Mouse (Mus musculus) limb, embryonic 14.5 days (tissue): ENCODE measurements at regions not wholly inside any gene's neighbourhood (a gene's known extent, or its start where the extent isn't known, plus 50 kb on each side); places are given as distances from the start of the nearest gene placed in this dataset.
A peak's percentile ranks its signal among the peaks of the same experiment; 100 is the strongest.

ENCODE experiments used
- ATAC-seq: fragments of 200-750 bp; cut with Nextera tagmentation; 2 replicates; pipeline ENCODE4 v1.8.0; 2017; ENCODE audit warnings: low read depth, moderate number of reproducible peaks, moderate TSS enrichment; ENCODE audit not compliant: low FRiP score
- DNase-seq: peaks from one replicate; pipeline ENCODE4 v3.0.0-alpha.2; 2015; ENCODE audit warnings: low spot score
- H3K27ac ChIP-seq: fragments of 300-500 bp; sonication (generic); replicated peaks from 2 replicates; pipeline ENCODE4 v1.5.1; 2014; ENCODE audit warnings: low read depth, mild to moderate bottlenecking, low read length, moderate library complexity, mixed read lengths
- H3K27me3 ChIP-seq: fragments of 300-500 bp; sonication (generic); 2 replicates; pipeline ENCODE4 v1.6.1; 2014; ENCODE audit warnings: low read length, mixed read lengths; ENCODE audit not compliant: control insufficient read depth, insufficient read depth
- H3K36me3 ChIP-seq: fragments of 300-500 bp; sonication (generic); 2 replicates; pipeline ENCODE4 v1.6.1; 2014; ENCODE audit warnings: mild to moderate bottlenecking, low read length, moderate library complexity, mixed read lengths; ENCODE audit not compliant: control insufficient read depth, insufficient read depth
- H3K4me1 ChIP-seq: fragments of 300-500 bp; sonication (generic); 2 replicates; pipeline ENCODE4 v1.6.1; 2014; ENCODE audit warnings: antibody characterized with exemption, low read length, mixed read lengths; ENCODE audit not compliant: control insufficient read depth, insufficient read depth
- H3K4me2 ChIP-seq: fragments of 300-500 bp; sonication (generic); replicated peaks from 2 replicates; pipeline ENCODE4 v1.6.1; 2014; ENCODE audit warnings: low read depth, mild to moderate bottlenecking, low read length, moderate library complexity; ENCODE audit not compliant: severe bottlenecking
- H3K4me3 ChIP-seq: fragments of 300-500 bp; sonication (generic); replicated peaks from 2 replicates; pipeline ENCODE4 v1.5.1; 2014; ENCODE audit warnings: low read length
- H3K9ac ChIP-seq: fragments of 300-500 bp; sonication (generic); 2 replicates; pipeline ENCODE4 v1.6.1; 2014; ENCODE audit warnings: mild to moderate bottlenecking, low read depth, low read length, moderate library complexity; ENCODE audit not compliant: severe bottlenecking
- H3K9me3 ChIP-seq: fragments of 300-500 bp; sonication (generic); 2 replicates; pipeline ENCODE4 v1.6.1; 2016; ENCODE audit warnings: low read length; ENCODE audit not compliant: control insufficient read depth
- POLR2A ChIP-seq: fragments of 200-500 bp; IDR thresholded peaks from 2 replicates; pipeline ENCODE4 v1.8.0; 2012; ENCODE audit warnings: inconsistent platforms, mild to moderate bottlenecking, moderate library complexity, borderline replicate concordance; ENCODE audit not compliant: insufficient read depth, insufficient read length; ENCODE audit errors: extremely low read depth
- WGBS: fragments of 180-500 bp; shearing (Covaris S2); extraction: QIAGEN DNeasy Blood & Tissue Kit; methylation state at CpG from one replicate; pipeline ENCODE4 v1.1.7; 2014; 5-methylcytosine and 5-hydroxymethylcytosine counted together

GRCm38 (mm10) chr13:72355821-72356220 lies 272.8 kb upstream of the Irx2 start:
- 61% methylated on average over 3 of the region's 3 CpGs for WGBS
- no peaks in the 10 kb centered on the region for H3K9me3 ChIP-seq
- no peak for ATAC-seq

GRCm38 (mm10) chr13:72358243-72358904 lies 270.2 kb upstream of the Irx2 start:
- ATAC-seq: no peak
- Histone ChIP-seq H3K4me3 (no peak overlapping the region), H3K4me2 (no peak overlapping the region), H3K9me3 (no peaks in the 10 kb centered on the region), H3K27me3 (peaks cover 12% of the 10 kb centered on the region; the same call in 1 of the 2 replicates), H3K4me1 (no peaks in the 10 kb centered on the region), H3K36me3 (no peaks in the 10 kb centered on the region), H3K9ac (no peak overlapping the region), H3K27ac (no peak overlapping the region)
- TF ChIP-seq POLR2A: no peak
- 41% methylated on average over 8 of the region's 8 CpGs for WGBS
- DNase-seq: no peak

More at GRCm38 (mm10) chr13:72355821-72356220, 272.8 kb upstream of the Irx2 start:
- Histone ChIP-seq H3K4me2 (no peak overlapping the region), H3K4me1 (no peaks in the 10 kb centered on the region), H3K27ac (no peak overlapping the region), H3K36me3 (no peaks in the 10 kb centered on the region), H3K27me3 (no peaks in the 10 kb centered on the region), H3K9ac (no peak overlapping the region), H3K4me3 (no peak overlapping the region)
- DNase-seq: no peak
- TF ChIP-seq POLR2A: no peak

GRCm38 (mm10) chr13:72365534-72366271 lies 262.9 kb upstream of the Irx2 start:
- peaks cover 51% of the 10 kb centered on the region for H3K27me3 ChIP-seq
- no peaks in the 10 kb centered on the region for H3K36me3 ChIP-seq
- H3K4me3 ChIP-seq: peak overlapping the region; percentile 13
- WGBS: 6% methylated on average over 24 of the region's 24 CpGs
- DNase-seq (no peak), ATAC-seq (no peak)
- no peak overlapping the region for H3K9ac ChIP-seq
- no peak overlapping the region for H3K27ac ChIP-seq
- no peaks in the 10 kb centered on the region for H3K9me3 ChIP-seq
- peak overlapping the region; percentile 28 for H3K4me2 ChIP-seq
- peaks cover 14% of the 10 kb centered on the region for H3K4me1 ChIP-seq
- no peak for TF ChIP-seq POLR2A

- Histone ChIP-seq H3K4me3 (peak overlapping the region; percentile 13), H3K4me1 (peaks cover 14% of the 10 kb centered on the region), H3K9me3 (no peaks in the 10 kb centered on the region), H3K9ac (no peak overlapping the region), H3K27ac (no peak overlapping the region), H3K27me3 (peaks cover 51% of the 10 kb centered on the region), H3K4me2 (peak overlapping the region; percentile 28), H3K36me3 (no peaks in the 10 kb centered on the region)
- 17% methylated on average over 11 of the region's 11 CpGs for WGBS
- TF ChIP-seq POLR2A: no peak
- ATAC-seq (no peak), DNase-seq (no peak)
These were observed 262.3 kb upstream of the Irx2 start for GRCm38 (mm10) chr13:72366281-72366680.

- Histone ChIP-seq H3K27me3 (peaks cover 30% of the 10 kb centered on the region), H3K4me3 (no peak overlapping the region), H3K4me2 (no peak overlapping the region), H3K9ac (no peak overlapping the region), H3K4me1 (peaks cover 14% of the 10 kb centered on the region), H3K9me3 (no peaks in the 10 kb centered on the region), H3K27ac (no peak overlapping the region), H3K36me3 (no peaks in the 10 kb centered on the region)
- no peak for TF ChIP-seq POLR2A
- 75% methylated on average over 1 of the region's 1 CpGs for WGBS
- ATAC-seq (no peak), DNase-seq (no peak)
These were observed 258.5 kb upstream of the Irx2 start for GRCm38 (mm10) chr13:72370131-72370530.
